Mouse (Mus musculus): ENCODE data around the gene Srebf2. TPM values are rescaled to one million over a fixed set of nuclear protein-coding genes. Genes with fewer than 3 reads are reported as not detected.

Srebf2 gene
- polyA plus RNA-seq, 1 experiment from 2014 or later: 92.0 TPM

DNA sequence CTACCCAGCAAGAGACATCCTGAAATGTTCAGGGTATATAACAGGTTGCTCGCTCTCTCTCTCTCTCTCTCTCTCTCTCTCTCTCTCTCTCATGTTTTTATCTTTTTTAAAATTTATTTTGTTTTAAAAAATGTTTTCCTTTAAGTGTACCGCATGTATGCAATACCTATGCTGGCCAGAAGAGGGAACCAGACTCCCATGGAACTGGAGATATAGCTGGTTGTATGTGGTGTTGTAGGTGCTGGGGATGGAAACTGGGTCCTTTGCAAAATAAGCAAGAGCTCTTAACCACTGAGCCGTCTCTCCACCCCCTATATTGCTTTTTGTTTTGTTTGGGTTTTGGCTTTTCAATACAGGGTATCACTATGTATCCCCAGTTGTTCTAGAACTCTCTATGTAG, 104.6 kb downstream of the Srebf2 start:
- Histone ChIP-seq H3K9me3 (replicated peaks; ENCODE audit: control insufficient read depth, low read length) (peaks cover 4% of the 10 kb centered on the region), H3K4me1 (ENCODE audit: control insufficient read depth, insufficient read depth, low read length) (no peaks in the 10 kb centered on the region), H3K27ac (ENCODE audit: low read length) (no peak overlapping the region), H3K4me2 (ENCODE audit: low read depth, low read length) (no peak overlapping the region), H3K9ac (ENCODE audit: low read length) (no peak overlapping the region), H3K4me3 (ENCODE audit: low read length) (no peak overlapping the region), H3K27me3 (ENCODE audit: control insufficient read depth, insufficient read depth, low read length) (no peaks in the 10 kb centered on the region), H3K36me3 (ENCODE audit: control insufficient read depth, insufficient read depth) (no peaks in the 10 kb centered on the region)
- no peak for ATAC-seq (replicated peaks; ENCODE audit: extremely low read depth, insufficient read depth, low FRiP score)
- WGBS: 92% methylated on average over 3 of the region's 3 CpGs

DNA sequence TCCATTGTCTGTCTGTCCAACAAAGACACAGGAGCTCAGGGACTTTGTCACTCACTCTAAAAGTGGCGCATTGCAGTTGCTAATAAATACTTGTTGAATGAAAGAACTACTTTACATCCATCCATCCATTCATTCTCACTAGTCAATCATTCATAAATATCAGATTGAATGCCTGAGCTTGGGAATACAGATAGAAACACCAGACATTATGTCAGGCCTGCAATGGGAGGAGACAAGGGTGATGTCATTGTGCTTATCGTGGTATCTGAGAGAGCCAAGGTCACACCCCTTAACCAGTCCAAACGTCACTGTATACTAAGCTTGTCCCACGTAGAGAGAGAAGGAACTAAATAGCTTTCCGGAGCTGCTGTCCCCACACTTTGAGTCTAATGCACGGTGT, 105.1 kb downstream of the Srebf2 start, which contains the start of gene 1500009C09Rik:
1500009C09Rik (plus strand) TSS at position 301 of the 400 bp plus-strand sequence.
- H3K4me3 ChIP-seq (ENCODE audit: low read length): no peak within 1 kb of the TSS
- no peaks in the 10 kb centered on the region for H3K36me3 ChIP-seq (ENCODE audit: control insufficient read depth, insufficient read depth)
- H3K4me2 ChIP-seq (ENCODE audit: low read depth, low read length): no peak within 1 kb of the TSS
- no peak within 1 kb of the TSS for H3K9ac ChIP-seq (ENCODE audit: low read length)
- H3K4me1 ChIP-seq (ENCODE audit: control insufficient read depth, insufficient read depth, low read length): no peaks in the 10 kb centered on the region
- ATAC-seq (replicated peaks; ENCODE audit: extremely low read depth, insufficient read depth, low FRiP score): no peak
- H3K27me3 ChIP-seq (ENCODE audit: control insufficient read depth, insufficient read depth, low read length): no peaks in the 10 kb centered on the region
- peaks cover 4% of the 10 kb centered on the region for H3K9me3 ChIP-seq (replicated peaks; ENCODE audit: control insufficient read depth, low read length)
- WGBS: 76% methylated on average over 6 of the region's 6 CpGs
- no peak within 1 kb of the TSS for H3K27ac ChIP-seq (ENCODE audit: low read length)

MicroRNAs encoded within 50 kb of the gene (microRNA counts, 519-probe panel; counts per million panel counts)
- microRNA mmu-miR-33: 2,113 counts per million, percentile 28 among the panel's probes with 10 or more counts

Small RNA genes within 50 kb of the gene (microRNA-seq; reads per million reads assigned to microRNA genes)
- gene Mir33: 44.2 reads per million, percentile 42 among the genes with 10 or more reads in this experiment

Other genes with a start within 250 kb of the Srebf2 start
- 157 and 161 TPM in 2 replicates for gene Polr3h, start 220.9 kb upstream of the Srebf2 start, polyA plus RNA-seq (2015; fragmentation: Nextera tagmentation; extraction: Ambion mirVana)
- 5.4 and 6.1 TPM in 2 replicates for gene Csdc2, start 210.4 kb upstream of the Srebf2 start, polyA plus RNA-seq (2015; fragmentation: Nextera tagmentation; extraction: Ambion mirVana)
- gene Pmm1, start 186.3 kb upstream of the Srebf2 start, polyA plus RNA-seq (2015; fragmentation: Nextera tagmentation; extraction: Ambion mirVana): 22.4 and 24.3 TPM in 2 replicates
- gene 1700029P11Rik, start 166.6 kb upstream of the Srebf2 start, polyA plus RNA-seq (2015; fragmentation: Nextera tagmentation; extraction: Ambion mirVana): not detected in 2 replicates
- 76.8 and 113 TPM in 2 replicates for gene Xrcc6, start 159.3 kb upstream of the Srebf2 start, polyA plus RNA-seq (2015; fragmentation: Nextera tagmentation; extraction: Ambion mirVana)
- 22.4 and 37.4 TPM in 2 replicates for gene Desi1, start 113.3 kb upstream of the Srebf2 start, polyA plus RNA-seq (2015; fragmentation: Nextera tagmentation; extraction: Ambion mirVana)
- gene Snu13, start 99.6 kb upstream of the Srebf2 start, polyA plus RNA-seq (2015; fragmentation: Nextera tagmentation; extraction: Ambion mirVana): 174 and 210 TPM in 2 replicates
- not detected in 2 replicates for gene 4930407I10Rik, start 88.0 kb upstream of the Srebf2 start, polyA plus RNA-seq (2015; fragmentation: Nextera tagmentation; extraction: Ambion mirVana)
- gene Mei1, start 77.2 kb upstream of the Srebf2 start, polyA plus RNA-seq (2015; fragmentation: Nextera tagmentation; extraction: Ambion mirVana): not detected in 2 replicates
- gene Ccdc134, start 19.3 kb upstream of the Srebf2 start, polyA plus RNA-seq (2015; fragmentation: Nextera tagmentation; extraction: Ambion mirVana): 9.9 and 11.7 TPM in 2 replicates
- gene Shisa8, start 65.6 kb downstream of the Srebf2 start, polyA plus RNA-seq (2015; fragmentation: Nextera tagmentation; extraction: Ambion mirVana): 0.15 and 0.32 TPM in 2 replicates
- 0.18 TPM in 1 of 2 replicates, not detected in the other for gene Tnfrsf13c, start 77.2 kb downstream of the Srebf2 start, polyA plus RNA-seq (2015; fragmentation: Nextera tagmentation; extraction: Ambion mirVana)
- 50.8 and 57.2 TPM in 2 replicates for gene Cenpm, start 97.6 kb downstream of the Srebf2 start, polyA plus RNA-seq (2015; fragmentation: Nextera tagmentation; extraction: Ambion mirVana)
- gene 1500009C09Rik, start 105.2 kb downstream of the Srebf2 start, polyA plus RNA-seq (2015; fragmentation: Nextera tagmentation; extraction: Ambion mirVana): not detected in 2 replicates
- 3.9 and 4.1 TPM in 2 replicates for gene Sept3, start 127.7 kb downstream of the Srebf2 start, polyA plus RNA-seq (2015; fragmentation: Nextera tagmentation; extraction: Ambion mirVana)
- gene Wbp2nl, start 151.8 kb downstream of the Srebf2 start, polyA plus RNA-seq (2015; fragmentation: Nextera tagmentation; extraction: Ambion mirVana): 0.17 and 0.22 TPM in 2 replicates
- gene Naga, start 191.7 kb downstream of the Srebf2 start, polyA plus RNA-seq (2015; fragmentation: Nextera tagmentation; extraction: Ambion mirVana): 44.1 and 47.8 TPM in 2 replicates
- 8.1 and 9.4 TPM in 2 replicates for gene Pheta2, start 191.8 kb downstream of the Srebf2 start, polyA plus RNA-seq (2015; fragmentation: Nextera tagmentation; extraction: Ambion mirVana)
- 340 and 355 TPM in 2 replicates for gene Smdt1, start 191.8 kb downstream of the Srebf2 start, polyA plus RNA-seq (2015; fragmentation: Nextera tagmentation; extraction: Ambion mirVana)
- 604 and 609 TPM in 2 replicates for gene Ndufa6, start 207.1 kb downstream of the Srebf2 start, polyA plus RNA-seq (2015; fragmentation: Nextera tagmentation; extraction: Ambion mirVana)
- 13.6 and 15.7 TPM in 2 replicates for gene Cyp2d22, start 233.1 kb downstream of the Srebf2 start, polyA plus RNA-seq (2015; fragmentation: Nextera tagmentation; extraction: Ambion mirVana)
- gene Cyp2d11, start 246.8 kb downstream of the Srebf2 start, polyA plus RNA-seq (2015; fragmentation: Nextera tagmentation; extraction: Ambion mirVana): not detected in 2 replicates